Comparison of ENCODE assay signal across 26 mouse cellular contexts in the genomic region with DNA sequence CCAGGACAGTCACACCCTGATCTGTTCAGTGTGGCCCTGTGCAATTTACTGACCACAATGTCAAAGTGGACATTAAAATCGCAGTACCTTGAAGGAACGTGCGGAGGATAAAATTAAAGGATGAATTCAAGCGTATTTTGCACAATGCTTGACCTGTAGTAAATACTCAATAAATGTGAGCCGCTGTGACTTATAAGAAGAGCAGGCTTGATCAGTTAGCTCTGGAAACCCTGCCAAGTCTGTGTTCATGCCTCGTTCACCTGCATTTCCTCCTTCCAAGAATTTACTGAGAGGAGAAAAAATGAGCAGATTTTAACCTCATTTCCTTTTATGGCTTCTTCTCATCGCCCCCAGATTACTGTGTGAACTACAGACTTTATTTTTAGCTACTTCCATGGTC.
"Had no signal": no experiment of that assay in that cellular context is flagged by ENCODE, and none has a peak within 500 bp of the region (broad histone marks: within the 10 kb centered on the region; RNA-seq: fewer than 3 reads in every experiment).

No protein-coding gene starts in this region.

- H3K4me1 ChIP-seq: embryonic facial prominence, embryonic 10.5 days; embryonic facial prominence, embryonic 12.5 days; embryonic facial prominence, embryonic 15.5 days; forebrain, embryonic 10.5 days; forebrain, embryonic 12.5 days had no signal

- H3K9ac ChIP-seq: embryonic facial prominence, embryonic 12.5 days; embryonic facial prominence, embryonic 13.5 days; embryonic facial prominence, embryonic 15.5 days; forebrain, embryonic 12.5 days; forebrain, embryonic 13.5 days; forebrain, embryonic 15.5 days; forebrain, postnatal 0 days had no signal

- H3K9me3 ChIP-seq: embryonic facial prominence, embryonic 12.5 days; embryonic facial prominence, embryonic 13.5 days; embryonic facial prominence, embryonic 15.5 days; forebrain, embryonic 13.5 days; forebrain, embryonic 15.5 days had no signal

- DNase-seq: cerebellum, adult 8-10 months; cerebellum, adult 9-10 months; cerebellum, adult 9-11 months; cerebellum, postnatal 25 days; cerebellum, postnatal 36 days; embryo, embryonic 11 days; forebrain, postnatal 0 days; gastrocnemius, adult 2 months; gastrocnemius, postnatal 10 days; gastrocnemius, postnatal 14 days; gastrocnemius, postnatal 25 days; gastrocnemius, postnatal 36 days; heart, adult 11 months; heart, adult 18-20 months; heart, adult 2 months had no signal

- H3K27me3 ChIP-seq: embryonic facial prominence, embryonic 12.5 days; embryonic facial prominence, embryonic 13.5 days; embryonic facial prominence, embryonic 15.5 days; forebrain, embryonic 12.5 days; forebrain, embryonic 13.5 days; forebrain, embryonic 15.5 days had no signal

- H3K27ac ChIP-seq: embryonic facial prominence, embryonic 10.5 days; embryonic facial prominence, embryonic 12.5 days; embryonic facial prominence, embryonic 13.5 days; embryonic facial prominence, embryonic 15.5 days; forebrain, embryonic 10.5 days; forebrain, embryonic 12.5 days; forebrain, embryonic 13.5 days; forebrain, embryonic 15.5 days; gastrocnemius, adult 2 months; heart, adult 2 months had no signal

- H3K36me3 ChIP-seq: embryonic facial prominence, embryonic 10.5 days; embryonic facial prominence, embryonic 12.5 days; embryonic facial prominence, embryonic 13.5 days; embryonic facial prominence, embryonic 15.5 days; forebrain, embryonic 10.5 days; forebrain, embryonic 12.5 days; forebrain, embryonic 15.5 days had no signal

- ATAC-seq: forebrain, embryonic 13.5 days; forebrain, embryonic 14.5 days; forebrain, embryonic 15.5 days; forebrain, embryonic 16.5 days; forebrain, postnatal 0 days had no signal

- H3K4me2 ChIP-seq: embryonic facial prominence, embryonic 12.5 days; embryonic facial prominence, embryonic 13.5 days; embryonic facial prominence, embryonic 15.5 days; forebrain, embryonic 12.5 days; forebrain, embryonic 13.5 days; forebrain, embryonic 15.5 days had no signal

- H3K4me3 ChIP-seq: embryonic facial prominence, embryonic 10.5 days; embryonic facial prominence, embryonic 12.5 days; embryonic facial prominence, embryonic 13.5 days; embryonic facial prominence, embryonic 15.5 days; erythroblast, embryonic 14.5 days; forebrain, embryonic 10.5 days; forebrain, embryonic 12.5 days; forebrain, embryonic 13.5 days; forebrain, embryonic 15.5 days; gastrocnemius, adult 2 months; heart, adult 2 months had no signal
